Mouse (Mus musculus): ENCODE measurements around the gene Zfp574.

Gene Zfp574

DNA sequence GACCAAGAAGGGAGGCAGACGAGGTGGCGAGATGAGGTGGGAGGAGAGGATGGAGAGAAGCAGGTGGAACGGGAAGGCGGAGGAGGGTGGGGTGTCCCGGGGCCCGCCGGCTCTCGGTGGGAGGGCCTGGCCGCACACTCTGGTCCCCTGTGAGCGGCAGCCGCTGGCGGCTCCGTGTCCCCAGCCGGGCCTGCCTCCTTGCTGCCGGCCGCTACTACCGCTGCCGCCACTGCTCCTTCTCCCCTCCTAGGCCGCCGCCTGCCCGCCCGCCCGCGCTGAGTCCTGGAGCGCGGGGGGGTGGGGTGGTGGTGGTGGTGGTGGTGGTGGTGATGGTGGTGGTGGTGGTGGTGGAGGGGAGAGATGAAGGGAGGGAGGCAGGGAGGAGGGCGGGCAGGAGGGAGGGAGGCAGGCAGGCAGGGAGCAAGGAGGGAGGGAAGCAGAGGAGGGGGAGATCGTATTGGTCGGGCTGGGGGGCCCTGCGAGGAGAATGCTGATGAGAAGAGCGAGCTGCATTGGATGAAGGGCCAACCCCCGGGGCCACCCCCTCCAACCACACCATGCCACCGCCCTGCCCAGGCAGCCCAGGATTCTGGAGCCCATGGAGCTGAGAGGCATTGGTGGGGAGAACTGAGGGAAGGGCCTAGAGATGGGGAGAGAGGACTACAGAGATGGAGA is 486 bp downstream of the Zfp574 start:
- peak; percentile 54 for DNase-seq (ENCODE audit: low spot score)

DNA sequence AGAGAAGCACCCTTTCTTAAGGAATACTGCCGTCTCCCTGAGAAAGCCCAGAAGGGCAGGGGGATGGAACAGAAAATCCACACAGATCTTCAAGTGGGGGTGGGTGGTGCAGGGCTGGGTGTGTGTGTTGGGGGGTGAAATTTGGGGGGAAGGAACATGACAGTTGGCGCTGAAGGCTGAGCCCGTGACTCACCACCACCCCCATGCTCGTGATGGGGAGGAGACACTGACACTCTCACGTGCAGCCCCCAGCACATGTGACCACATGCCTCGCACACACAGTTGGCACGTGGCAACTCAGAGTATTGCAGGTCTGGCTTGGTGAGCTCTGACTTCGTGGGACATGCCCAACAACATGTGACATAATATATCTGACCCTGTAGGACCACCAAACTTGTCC is 1.6 kb downstream of the Zfp574 start:
- no peak for DNase-seq (ENCODE audit: low spot score)

DNA sequence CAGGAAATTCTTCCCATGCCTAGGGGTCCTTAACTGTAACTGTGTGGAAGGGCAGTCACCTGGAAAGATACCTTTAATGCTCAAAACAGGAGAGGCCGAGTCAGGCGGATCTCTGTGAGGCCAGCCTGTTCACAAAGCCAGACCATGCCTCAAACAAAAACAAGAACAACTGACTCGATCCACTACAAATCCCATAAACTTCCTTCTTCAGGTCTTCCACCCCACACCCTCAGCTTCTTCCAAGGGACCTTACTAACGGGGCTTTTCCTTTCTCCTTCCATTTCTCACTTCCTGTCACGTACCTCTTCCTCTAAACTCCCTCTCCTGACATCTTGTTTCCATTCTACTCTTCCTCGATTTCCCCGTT is 3.9 kb downstream of the Zfp574 start:
- no peak for DNase-seq (ENCODE audit: low spot score)

DNA sequence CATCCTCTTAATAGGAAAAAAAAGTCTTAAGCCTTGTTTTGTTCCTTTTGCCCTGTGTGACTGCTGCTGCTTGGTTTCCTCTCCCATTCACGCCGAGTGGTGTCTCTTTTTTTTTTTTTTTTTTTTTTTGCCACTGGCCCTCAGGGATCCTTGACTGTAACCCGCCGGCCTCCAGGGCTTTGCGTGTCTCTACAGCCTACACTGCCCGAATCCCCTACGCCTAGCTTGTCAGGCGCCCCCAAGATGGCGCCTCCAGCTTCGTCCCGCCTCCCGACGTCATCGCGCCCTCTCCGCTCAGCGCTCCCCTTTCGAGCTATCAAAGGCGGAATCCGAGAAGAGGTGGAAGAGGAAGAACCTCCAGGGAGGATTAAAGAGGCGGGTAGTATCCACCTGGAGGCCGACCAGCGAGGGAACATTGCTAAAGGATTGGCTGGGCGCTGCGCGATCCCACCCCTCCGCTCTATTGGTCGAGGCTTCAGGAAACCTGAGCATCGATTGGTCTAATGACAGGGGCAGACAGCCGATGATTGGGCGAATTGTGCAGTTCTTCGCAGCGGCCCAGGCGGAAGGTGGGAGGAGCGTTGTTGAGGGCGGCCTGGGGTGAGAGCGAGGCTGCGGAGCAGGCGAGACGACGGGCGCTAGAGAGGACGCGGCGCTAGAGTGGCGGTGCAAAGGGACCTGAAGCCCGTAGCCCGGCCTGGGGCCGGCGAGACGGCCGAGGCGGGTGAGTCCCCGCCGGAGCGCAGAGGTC is 4.5 kb downstream of the Zfp574 start:
- peak; percentile 98 for DNase-seq (ENCODE audit: low spot score)

DNA sequence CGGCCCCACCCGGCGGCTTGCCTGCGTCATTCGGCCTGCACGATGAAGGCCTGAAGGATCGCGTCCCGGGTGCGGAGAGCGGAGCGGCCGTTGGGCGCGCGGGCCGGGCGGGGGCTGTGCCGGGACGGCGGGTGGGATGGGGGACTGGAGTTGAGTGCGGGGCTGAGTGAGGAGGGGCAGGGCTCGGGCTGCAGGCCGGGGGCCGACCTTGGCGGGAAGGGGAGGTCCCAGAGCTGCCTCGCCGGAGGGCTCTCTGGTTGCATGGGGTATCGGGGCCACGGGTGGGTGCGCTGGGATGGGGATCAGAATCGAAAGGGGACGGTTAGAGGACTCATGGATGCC is 5.0 kb downstream of the Zfp574 start:
- no peak for DNase-seq (ENCODE audit: low spot score)

DNA sequence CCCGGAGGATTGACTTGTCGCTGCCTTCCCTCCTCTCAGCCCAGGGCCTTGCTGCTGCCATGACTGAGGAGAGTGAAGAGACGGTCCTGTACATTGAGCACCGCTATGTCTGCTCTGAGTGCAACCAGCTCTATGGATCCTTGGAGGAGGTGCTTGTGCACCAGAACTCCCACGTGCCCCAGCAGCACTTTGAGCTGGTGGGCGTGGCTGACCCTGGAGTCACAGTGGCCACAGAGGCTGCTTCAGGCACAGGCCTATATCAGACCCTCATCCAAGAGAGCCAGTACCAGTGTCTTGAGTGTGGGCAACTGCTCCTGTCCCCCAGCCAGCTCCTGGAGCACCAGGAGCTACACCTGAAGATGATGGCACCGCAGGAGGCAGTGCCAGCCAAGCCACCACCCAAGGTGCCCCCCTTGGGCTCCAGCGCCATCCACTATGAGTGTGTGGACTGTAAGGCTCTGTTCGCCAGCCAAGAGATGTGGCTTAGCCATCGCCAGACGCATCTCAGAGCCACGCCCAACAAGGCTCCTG is 7.2 kb downstream of the Zfp574 start:
- DNase-seq (ENCODE audit: low spot score), result no peak

DNA sequence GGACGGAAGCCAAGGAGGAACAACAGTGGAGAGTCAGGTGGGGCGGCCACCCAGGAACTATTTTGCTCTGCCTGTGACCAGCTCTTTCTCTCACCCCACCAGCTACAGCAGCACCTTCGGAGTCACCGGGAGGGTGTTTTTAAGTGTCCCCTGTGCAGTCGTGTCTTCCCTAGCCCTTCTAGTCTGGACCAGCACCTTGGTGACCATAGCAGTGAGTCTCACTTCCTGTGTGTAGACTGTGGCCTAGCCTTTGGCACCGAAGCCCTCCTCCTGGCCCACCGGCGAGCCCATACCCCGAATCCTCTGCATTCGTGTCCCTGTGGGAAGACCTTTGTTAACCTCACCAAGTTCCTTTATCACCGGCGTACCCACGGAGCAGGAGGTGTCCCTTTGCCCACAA is 8.1 kb downstream of the Zfp574 start:
- no peak for DNase-seq (ENCODE audit: low spot score)

DNA sequence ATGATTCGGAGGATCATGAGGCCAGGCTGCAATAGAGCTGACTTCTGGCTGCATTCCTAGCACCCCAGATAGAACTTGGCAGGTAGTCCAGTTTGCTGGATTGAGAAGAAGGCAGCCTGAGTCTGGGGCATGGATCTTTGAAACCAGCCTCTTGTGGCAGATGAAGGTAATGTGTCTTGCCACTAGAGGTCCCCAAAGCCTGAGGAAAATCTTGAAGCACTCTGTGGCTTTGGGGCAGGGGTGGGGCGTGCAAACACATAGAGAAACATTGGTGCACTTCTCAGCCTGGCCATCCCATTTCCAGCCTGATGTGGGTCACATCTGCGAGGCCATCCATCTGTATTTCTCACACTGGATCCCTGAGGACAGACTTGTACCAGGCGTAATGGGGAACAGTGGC is 10.1 kb downstream of the Zfp574 start:
- DNase-seq (ENCODE audit: low spot score), result peak; percentile 65

DNA sequence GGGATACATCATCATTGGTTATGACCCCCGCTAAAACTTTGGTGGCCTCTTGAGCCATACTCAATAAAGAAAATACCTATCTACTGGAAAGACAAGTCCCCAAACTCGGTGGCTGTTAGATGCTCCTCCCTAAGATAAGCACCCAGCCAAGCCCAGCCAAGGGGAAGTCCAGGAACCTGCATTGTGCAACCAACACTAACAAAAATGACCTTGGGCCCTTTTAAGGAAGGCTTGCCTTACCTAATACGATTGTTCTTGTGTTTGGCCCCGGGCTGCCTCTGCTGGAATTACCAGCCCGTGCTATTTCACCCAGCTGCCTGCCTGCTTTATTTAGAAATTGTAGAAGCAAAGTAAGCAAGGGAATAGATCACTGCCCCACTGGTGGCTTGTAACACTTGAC is 12.3 kb downstream of the Zfp574 start:
- no peak for DNase-seq (ENCODE audit: low spot score)

DNA sequence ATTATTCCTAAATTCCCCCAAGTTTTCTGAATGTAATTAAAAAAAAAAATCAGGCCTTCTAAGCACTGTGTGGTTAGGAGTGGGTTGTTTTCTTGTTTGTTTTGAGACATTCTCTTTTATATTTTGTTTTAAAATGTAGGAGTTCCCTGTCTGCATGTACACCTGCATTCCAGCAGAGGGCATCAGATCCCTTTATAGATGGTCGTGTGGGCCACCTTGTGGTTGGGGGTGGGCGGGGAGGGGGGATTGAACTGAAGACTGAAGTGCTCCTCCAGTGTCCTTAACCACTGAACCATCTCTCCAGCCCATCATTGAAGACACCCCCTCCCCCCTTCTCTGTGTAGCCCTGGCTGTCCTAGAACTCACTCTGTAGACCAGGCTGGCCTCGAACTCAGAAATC is 14.3 kb downstream of the Zfp574 start:
- no peak for DNase-seq (ENCODE audit: low spot score)

DNA sequence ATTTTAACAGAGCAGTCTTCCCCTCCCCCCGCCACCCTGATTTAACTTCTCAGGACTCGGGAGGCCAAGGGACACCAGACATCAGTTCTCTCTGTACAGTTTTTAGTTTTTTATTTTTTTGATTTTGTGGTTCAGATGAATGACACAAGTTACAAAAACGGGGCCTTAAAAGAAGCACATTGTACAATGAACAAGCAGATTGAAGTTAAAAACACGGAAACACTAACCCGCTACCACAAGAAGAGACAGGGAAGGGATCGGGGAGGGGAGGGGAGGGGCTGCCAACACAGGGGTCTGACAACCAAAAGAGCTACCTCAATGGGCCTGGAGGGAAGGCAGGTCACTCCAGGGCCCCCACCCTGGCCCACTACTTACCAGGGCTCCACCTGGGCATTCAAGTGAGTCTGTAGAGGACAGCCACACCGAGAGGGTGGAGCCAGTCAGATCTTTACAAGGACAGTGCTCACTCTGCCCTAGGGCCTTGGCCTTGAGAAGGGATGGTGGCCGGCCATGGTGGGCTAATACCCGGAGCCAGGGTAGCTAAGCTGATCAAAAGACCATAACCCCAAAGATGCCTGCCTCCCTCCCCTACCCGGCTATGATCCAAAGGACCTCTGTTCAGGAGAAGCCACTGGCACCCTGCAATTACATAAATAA is 15.0 kb downstream of the Zfp574 start:
- DNase-seq (ENCODE audit: low spot score), result no peak

DNA sequence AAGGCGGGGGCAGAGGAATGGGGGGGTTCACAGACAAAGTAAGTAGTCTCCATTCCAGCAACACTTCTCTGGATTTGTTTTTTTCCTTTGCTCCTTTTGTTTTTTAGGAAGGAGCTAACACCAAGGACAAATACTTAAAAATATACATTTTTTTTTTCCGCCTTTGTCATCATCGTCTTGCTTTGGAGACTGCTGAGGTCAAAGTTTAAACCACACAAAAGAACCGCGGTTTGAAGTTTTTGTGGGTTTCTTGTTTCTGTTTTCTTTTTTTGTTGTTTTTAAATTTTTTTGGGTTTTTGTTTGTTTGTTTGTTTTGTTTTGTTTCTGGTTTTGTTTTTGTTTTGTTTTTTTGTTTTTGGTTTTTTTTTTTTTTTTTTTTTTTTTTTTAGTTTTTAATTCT is 15.6 kb downstream of the Zfp574 start:
- no peak for DNase-seq (ENCODE audit: low spot score)

DNA sequence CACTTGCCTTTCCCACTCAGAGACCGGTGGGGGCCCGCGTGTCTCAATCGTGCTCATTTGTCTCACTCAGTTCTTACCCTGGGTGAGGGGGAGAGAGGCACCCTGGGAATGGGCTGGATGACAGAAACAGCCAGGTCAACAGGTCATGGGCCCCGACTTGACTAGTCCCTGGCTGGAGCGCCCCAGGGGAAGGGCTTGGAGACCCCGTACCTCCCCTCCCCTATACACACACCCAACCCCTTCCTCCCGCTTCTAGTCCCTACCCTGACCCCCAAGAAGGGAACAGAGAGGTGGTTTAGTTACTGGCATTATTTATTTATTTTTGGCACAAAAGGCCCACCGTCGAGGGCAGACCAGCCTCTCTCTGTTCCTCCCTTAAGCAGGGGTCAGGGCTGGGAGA is 16.2 kb downstream of the Zfp574 start:
- no peak for DNase-seq (ENCODE audit: low spot score)

DNA sequence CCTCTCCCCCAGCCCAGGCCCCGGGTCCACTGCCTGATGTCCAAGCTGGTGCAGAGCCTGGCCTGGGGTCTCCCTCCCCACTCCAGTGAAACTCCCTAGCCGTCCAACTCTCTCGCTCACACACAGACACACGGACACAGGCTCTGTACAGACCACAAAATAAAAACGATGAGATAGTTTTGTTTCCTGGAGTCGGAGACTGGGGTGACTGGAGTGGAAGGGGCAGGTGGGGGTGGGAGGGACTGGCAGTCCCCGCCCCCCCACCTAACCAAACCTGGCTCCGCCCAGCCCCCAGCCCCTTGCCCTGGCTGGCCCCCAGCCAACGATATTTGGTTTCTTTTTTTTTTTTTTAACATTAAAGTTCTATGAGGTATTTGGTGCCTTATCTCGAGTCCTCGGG is 16.6 kb downstream of the Zfp574 start:
- DNase-seq (ENCODE audit: low spot score), result no peak

DNA sequence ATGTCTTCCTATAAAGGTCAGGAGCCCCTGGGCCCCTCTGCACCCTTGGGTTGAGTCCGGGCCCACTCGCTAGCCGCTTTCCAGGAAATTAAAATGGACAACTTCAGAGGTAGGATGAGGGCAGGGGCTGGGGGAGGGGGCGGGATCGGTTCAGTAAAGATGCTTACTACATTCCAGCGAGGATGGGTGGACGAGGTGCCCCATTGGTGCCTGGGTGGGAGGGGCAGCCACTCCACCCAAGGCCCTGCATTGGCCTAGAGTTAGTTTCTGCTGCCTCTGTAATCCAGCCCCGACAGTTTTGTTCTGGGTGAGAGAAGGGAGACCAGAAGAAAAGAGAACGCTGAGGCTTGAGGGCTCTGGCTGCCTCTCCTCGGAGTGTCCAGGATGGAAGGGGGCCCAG is 17.5 kb downstream of the Zfp574 start:
- no peak for DNase-seq (ENCODE audit: low spot score)

DNA sequence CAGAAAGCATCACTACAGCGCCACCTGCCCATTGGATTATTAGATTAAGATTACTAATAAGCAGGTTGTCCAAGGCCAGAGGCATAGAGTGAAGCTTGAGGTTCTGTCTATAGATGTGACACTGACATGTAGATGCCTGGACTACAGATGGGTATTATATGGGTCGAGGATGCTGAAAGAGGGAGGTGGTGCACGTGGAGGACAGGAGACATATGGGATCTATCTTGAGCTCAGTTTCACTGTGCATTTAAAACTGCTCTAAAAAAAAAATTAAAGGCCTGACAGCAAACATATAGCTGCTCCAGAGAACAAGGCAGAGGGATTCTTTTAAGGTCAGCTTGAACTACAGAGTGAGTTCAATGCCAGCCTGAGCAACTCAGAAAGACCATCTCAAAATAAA is 25.8 kb downstream of the Zfp574 start:
- no peak for DNase-seq (ENCODE audit: low spot score)

DNA sequence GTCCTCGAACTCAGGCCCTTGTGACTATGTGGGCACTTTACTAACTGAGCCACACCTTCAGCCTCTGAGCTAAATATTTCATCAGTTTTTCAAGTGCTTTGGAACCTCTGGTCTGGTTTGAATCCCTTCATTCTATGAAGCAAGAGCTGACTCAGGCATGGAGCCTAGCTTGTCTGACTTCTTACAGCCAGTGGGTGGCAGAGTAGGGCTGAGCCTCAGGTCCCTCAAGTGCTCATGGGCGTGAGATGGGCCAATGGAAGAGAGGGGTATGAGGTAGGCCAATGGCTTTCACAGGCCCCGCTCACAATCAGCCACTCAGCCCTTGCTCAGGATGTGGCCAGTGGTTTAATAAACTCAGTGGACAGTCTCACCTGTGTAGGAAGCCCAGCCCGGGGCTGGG is 27.2 kb downstream of the Zfp574 start:
- no peak for DNase-seq (ENCODE audit: low spot score)

DNA sequence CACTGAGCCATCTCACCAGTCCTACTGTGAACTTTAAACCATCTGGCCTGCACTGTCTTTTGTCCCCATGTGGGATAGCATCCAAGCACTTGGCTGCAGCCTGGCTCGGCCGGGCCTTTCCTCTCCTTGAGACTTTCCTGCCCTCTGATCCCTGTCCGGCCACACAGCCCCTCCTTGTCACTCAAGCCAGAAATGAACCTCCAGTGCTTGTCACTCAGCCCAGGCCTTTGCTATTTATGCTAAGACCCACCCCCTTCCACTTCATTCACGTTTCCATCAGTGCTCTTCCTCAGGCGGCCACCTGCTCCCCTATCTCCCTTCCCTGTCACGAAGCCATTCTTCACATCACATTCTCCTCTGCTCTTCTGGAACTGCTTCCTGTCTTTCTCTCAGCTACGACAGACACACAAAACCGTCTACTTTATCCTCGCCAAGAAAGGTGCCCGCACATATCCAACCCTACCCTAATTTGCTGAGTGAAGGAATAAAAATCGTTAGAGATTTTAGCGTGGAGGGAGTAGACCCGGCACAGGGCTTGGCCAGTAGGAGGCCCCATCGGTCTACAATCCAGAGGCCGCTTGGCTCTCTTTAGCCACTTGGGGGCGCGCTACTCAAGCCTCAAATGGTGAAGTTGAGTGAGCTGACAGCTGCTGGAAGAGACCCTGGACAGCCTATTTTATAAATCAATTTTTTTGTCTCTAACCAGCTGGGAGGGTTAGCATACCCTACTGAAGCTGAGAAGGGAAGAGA is 33.2 kb downstream of the Zfp574 start:
- peak; percentile 87 for DNase-seq (ENCODE audit: low spot score)

DNA sequence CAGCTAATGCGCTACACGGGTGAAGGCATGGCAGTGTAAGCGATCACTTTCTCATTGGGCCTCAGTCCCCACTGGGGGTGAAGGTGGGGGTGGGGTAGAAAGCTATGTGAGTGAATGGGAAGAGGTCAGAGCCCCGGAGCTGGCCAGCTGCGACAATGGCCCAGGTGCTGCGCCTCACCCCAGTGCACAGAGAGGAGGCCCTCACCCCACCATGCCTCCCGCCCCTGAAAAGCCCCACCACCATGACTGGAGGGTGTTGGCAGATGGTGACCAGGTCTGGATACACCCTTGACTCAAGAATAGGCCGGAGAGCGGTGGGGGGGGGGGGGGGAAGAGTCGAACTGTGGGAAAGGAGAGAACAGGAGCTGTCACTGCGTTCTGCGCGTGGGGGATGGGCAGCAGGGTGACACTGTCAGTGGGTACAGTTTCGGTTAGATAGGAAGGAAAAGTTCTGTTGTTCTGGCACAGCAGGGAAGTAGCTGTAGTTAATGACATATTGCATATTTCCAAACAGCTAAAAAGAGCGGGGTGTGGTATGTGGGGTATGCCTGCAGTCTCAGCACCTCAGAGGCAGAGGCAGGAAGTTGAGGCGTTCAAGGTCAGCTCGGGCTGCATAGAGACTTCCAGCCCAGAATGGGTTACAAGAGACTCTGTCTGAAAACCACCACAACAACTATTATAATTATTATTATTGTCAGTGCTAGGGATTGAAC is 34.6 kb downstream of the Zfp574 start:
- DNase-seq (ENCODE audit: low spot score), result no peak

DNA sequence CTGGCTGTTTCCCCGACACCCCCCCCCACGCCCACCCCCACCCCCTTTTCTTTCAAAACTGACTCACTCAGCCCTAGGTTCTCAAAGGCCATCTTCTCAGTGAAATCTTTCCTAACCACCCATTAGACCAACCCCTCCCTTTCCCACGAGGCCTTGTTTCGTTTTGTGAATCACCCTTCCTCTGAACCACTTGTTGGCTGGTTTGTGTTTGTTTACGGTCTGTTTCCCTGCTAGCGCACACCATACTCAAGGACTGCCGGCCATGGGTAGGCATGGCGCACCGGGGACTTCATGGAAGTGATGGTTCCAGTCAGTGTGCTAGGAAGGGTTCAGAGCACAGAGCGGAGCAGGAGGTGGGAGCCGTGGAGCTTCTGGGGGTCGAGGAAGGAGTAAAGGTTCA is 37.0 kb downstream of the Zfp574 start:
- DNase-seq (ENCODE audit: low spot score), result no peak

DNA sequence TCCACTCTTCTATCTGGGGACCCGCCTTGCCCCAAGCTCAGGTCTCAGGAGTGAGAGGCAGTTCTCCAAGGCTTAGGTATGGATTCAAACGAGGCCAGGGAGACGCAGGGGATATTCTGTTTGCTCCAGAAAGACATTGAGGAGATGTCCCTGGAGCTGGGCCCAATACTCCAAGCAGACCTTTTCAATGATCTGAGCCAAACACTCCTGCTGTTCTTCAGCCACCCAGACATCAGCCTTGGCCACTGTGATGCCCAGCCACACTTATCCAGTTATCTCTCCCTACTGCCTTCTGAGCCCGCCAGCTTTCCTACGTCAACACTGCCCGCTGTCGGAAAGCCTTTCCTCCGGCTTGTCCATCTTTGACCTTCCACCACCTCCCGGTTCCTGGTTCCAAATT is 38.0 kb downstream of the Zfp574 start:
- DNase-seq (ENCODE audit: low spot score), result no peak

Measured in MN1 (cell line).